Mouse (Mus musculus) midbrain, embryonic 10.5 days (tissue): ENCODE results near the gene Mbnl2. TPM values are rescaled to one million over a fixed set of nuclear protein-coding genes. Genes with fewer than 3 reads are reported as not detected.
A peak's percentile ranks its signal among the peaks of the same experiment; 100 is the strongest.

Source experiments
- DNase-seq: peaks from one replicate; pipeline ENCODE4 v3.0.0-alpha.2; 2017; ENCODE audit warnings: low spot score
- H3K27ac ChIP-seq: fragments of 300-500 bp; sonication (generic); replicated peaks from 2 replicates; pipeline ENCODE4 v1.5.1; 2016; ENCODE audit warnings: mild to moderate bottlenecking
- H3K27me3 ChIP-seq: fragments of 300-500 bp; sonication (generic); 2 replicates; pipeline ENCODE4 v1.6.1; 2016; ENCODE audit warnings: low read depth, mild to moderate bottlenecking; ENCODE audit not compliant: poor library complexity, severe bottlenecking
- H3K36me3 ChIP-seq: fragments of 300-500 bp; sonication (generic); 2 replicates; pipeline ENCODE4 v1.6.1; 2016; ENCODE audit warnings: mild to moderate bottlenecking, moderate library complexity
- H3K4me1 ChIP-seq: fragments of 300-500 bp; sonication (generic); 2 replicates; pipeline ENCODE4 v1.6.1; 2016
- H3K4me3 ChIP-seq: fragments of 300-500 bp; sonication (generic); 2 replicates; pipeline ENCODE4 v1.5.1; 2016; ENCODE audit warnings: mild to moderate bottlenecking, moderate library complexity
- H3K9me3 ChIP-seq: fragments of 300-500 bp; sonication (generic); replicated peaks from 2 replicates; pipeline ENCODE4 v1.6.1; 2016; ENCODE audit warnings: mild to moderate bottlenecking
- WGBS: fragments of 180-500 bp; shearing (Covaris S2); methylation state at CpG from one replicate; pipeline ENCODE4 v1.1.7; 2016; 5-methylcytosine and 5-hydroxymethylcytosine counted together
- polyA plus RNA-seq: library from polyadenylated mRNA; unstranded; fragments of >200 nt; fragmentation: Nextera tagmentation; extraction: Ambion mirVana; gene quantifications from 2 replicates; pipeline ENCODE4 v1.2.1, GENCODE M21; 2016

Mbnl2 gene
- polyA plus RNA-seq, 1 experiment from 2014 or later = 24.0 TPM

DNA sequence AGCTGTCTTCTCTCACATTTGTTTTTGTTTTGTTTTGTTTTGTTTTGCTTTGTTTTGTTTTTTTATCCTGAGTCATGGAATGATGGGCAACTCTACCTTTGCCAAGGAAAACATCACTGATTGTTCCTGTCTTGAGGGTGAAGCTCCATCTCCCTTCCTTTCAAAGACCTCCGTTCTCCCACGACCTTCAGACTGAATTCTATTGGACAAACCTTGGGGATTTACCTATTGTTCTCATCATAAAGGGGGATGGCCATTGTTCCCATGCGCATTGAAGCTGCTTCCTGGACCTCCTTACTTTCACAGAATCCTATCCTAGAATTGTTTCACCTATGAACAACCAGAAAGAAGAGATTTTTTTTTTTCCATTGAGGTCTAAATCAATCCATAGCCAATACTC, 118.7 kb downstream of the Mbnl2 start:
- no peak for DNase-seq
- Histone ChIP-seq H3K27me3 (peaks cover 7% of the 10 kb centered on the region; the same call in 1 of the 2 replicates), H3K36me3 (peaks cover 17% of the 10 kb centered on the region), H3K4me3 (no peak overlapping the region), H3K27ac (no peak overlapping the region), H3K4me1 (peaks cover 11% of the 10 kb centered on the region), H3K9me3 (no peaks in the 10 kb centered on the region)
- 44% methylated on average over 3 of the region's 3 CpGs for WGBS

- H3K9me3 ChIP-seq = no peaks in the 10 kb centered on the region
- WGBS = 86% methylated on average over 3 of the region's 3 CpGs
- peaks cover 6% of the 10 kb centered on the region for H3K4me1 ChIP-seq
- H3K36me3 ChIP-seq = peaks cover 12% of the 10 kb centered on the region
- 0 out of 2 replicates have a peak, but pooled peaks cover 1% of the 10 kb centered on the region for H3K27me3 ChIP-seq
- no peak overlapping the region for H3K27ac ChIP-seq
- no peak for DNase-seq
- no peak overlapping the region for H3K4me3 ChIP-seq
Observed at GRCm38 (mm10) chr14:120394827-120395226, 119.4 kb downstream of the Mbnl2 start.

DNA sequence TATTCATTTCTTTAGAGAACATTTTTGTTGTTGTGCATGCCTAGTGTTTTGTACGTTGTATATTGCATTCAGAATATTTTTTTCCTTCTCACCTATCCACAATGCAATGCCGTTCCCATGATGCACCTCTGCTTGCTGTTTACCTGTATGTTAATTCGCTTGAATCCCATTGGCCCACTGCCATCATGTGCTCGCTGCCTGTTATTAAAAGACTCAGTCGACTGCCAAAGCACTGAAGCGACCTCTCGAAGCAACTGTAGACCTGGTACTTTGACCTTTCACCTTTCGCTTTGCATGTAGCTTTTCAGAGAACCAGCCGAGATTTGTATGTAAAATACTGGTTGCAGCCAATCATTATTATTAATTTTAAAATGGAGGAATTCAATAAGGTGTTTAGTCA, 120.0 kb downstream of the Mbnl2 start:
- no peak overlapping the region for H3K4me3 ChIP-seq
- 90% methylated on average over 9 of the region's 9 CpGs for WGBS
- peaks cover 6% of the 10 kb centered on the region for H3K36me3 ChIP-seq

DNA sequence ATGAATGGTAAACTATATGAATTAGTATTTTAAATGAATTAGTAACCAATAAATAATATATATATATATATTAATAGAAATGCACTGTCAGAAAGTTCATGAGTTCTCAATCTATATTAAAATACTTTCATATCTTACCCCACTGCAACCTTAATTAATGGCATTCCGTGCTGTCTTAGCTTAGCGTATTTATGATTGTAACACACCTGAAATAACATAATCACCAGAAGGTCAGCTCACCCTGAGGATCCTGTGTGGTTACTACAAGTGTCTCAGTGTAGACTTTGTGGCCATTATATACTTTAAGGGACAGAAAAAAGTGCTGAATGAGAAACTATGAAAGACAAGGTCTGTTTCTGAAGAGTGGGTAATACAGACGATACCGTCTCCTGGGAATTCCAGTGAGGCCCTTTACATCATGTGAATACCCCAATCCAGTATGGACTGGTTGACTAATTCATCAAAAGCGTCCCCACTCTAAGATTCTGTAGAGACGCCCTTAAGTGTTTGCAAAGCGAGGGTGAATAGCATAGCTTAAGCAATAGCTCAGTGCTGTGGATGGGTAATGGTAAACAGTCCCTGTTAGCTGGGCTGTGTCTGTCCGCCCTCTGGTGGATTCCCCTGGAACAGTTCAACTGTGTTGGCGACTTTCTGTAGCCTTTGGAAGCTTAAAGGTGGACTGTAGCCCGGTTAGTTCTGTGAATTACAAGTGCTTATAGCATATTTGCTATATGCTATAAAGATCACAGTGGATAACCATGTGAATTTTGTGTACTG, 122.6 kb downstream of the Mbnl2 start:
- no peaks in the 10 kb centered on the region for H3K9me3 ChIP-seq
- H3K4me1 ChIP-seq = no peaks in the 10 kb centered on the region
- 53% methylated on average over 10 of the region's 10 CpGs for WGBS
- peaks cover 8% of the 10 kb centered on the region for H3K36me3 ChIP-seq
- peak; percentile 69 for DNase-seq
- H3K27me3 ChIP-seq = no peaks in the 10 kb centered on the region
- no peak overlapping the region for H3K27ac ChIP-seq
- H3K4me3 ChIP-seq = no peak overlapping the region

More for the DNA sequence above, 120.0 kb downstream of the Mbnl2 start:
- Histone ChIP-seq H3K4me1 (peaks cover 6% of the 10 kb centered on the region), H3K9me3 (no peaks in the 10 kb centered on the region), H3K27me3 (no peaks in the 10 kb centered on the region), H3K27ac (no peak overlapping the region)
- no peak for DNase-seq

DNA sequence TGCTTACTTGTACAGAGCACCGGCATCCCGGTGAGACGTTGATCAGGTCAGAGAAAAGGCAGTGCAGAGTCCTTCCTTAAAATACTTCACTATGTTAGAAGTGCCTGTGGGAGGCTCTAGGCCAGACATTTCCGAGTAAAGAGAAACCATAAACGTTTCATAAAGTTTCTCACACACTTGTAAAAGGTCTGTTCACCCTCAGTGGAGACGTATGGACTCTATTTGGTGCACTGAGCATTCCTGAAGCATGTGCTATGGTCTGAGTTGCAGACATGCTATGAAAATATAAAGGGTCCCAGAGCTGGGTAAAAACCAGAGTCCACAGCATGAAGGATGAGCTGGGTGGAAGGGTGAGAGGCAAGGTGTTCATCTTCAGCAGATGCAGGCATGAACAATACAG, 124.1 kb downstream of the Mbnl2 start:
- Histone ChIP-seq H3K4me1 (no peaks in the 10 kb centered on the region), H3K36me3 (peaks cover 8% of the 10 kb centered on the region), H3K4me3 (no peak overlapping the region), H3K27me3 (no peaks in the 10 kb centered on the region), H3K27ac (no peak overlapping the region), H3K9me3 (no peaks in the 10 kb centered on the region)
- no peak for DNase-seq
- 91% methylated on average over 6 of the region's 6 CpGs for WGBS

- Histone ChIP-seq H3K4me3 (no peak overlapping the region), H3K4me1 (no peaks in the 10 kb centered on the region), H3K27ac (no peak overlapping the region), H3K9me3 (no peaks in the 10 kb centered on the region), H3K36me3 (peaks cover 8% of the 10 kb centered on the region), H3K27me3 (no peaks in the 10 kb centered on the region)
- 92% methylated on average over 15 of the region's 15 CpGs for WGBS
- no peak for DNase-seq
Observed at GRCm38 (mm10) chr14:120401158-120401557, 125.7 kb downstream of the Mbnl2 start.

GRCm38 (mm10) chr14:120402715-120403114, 127.2 kb downstream of the Mbnl2 start:
- 94% methylated on average over 9 of the region's 9 CpGs for WGBS
- Histone ChIP-seq H3K27me3 (no peaks in the 10 kb centered on the region), H3K36me3 (peaks cover 4% of the 10 kb centered on the region), H3K4me3 (no peak overlapping the region), H3K4me1 (no peaks in the 10 kb centered on the region), H3K9me3 (no peaks in the 10 kb centered on the region), H3K27ac (no peak overlapping the region)
- no peak for DNase-seq

- H3K4me3 ChIP-seq = no peak overlapping the region
- no peaks in the 10 kb centered on the region for H3K4me1 ChIP-seq
- no peaks in the 10 kb centered on the region for H3K27me3 ChIP-seq
- 96% methylated on average over 7 of the region's 7 CpGs for WGBS
- no peak overlapping the region for H3K27ac ChIP-seq
- no peak for DNase-seq
- no peaks in the 10 kb centered on the region for H3K9me3 ChIP-seq
- H3K36me3 ChIP-seq = peaks cover 4% of the 10 kb centered on the region
Observed at GRCm38 (mm10) chr14:120404364-120404763, 128.9 kb downstream of the Mbnl2 start.

DNA sequence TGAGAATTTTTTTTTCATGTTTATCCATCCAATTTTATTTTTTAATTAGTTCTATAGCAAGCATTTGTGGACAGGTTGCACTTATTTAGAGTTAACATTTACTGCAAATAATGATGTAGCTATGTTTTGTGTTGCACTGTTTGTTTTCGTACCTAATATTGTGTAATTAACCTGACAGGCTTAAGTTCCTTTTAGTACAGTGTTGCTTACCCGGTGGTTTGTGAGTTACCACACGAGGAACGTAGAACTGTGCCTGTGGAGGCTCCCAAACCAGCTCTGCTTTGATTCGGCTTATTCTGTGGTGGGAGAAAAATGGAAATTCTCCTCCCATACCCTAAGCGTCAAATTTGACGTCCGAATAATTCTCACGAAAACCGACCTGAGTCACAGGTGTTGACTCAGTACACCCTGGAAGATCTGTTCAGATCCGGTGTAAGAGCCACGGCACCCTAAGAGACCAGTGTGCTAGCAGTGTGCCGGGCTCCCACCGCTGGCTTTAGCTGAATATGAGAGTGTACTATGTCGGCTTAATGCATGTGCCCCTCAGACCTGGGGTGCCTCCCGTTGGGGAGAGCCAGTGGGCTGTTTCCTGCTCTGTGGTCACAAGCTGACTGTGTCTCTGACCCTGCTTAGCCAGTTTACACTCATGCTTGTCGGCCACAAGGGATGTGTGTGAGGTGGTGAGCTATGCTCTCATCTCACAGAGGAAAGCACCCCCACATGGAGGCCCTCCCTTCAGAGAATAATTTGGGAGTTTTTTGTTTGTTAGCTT, 129.5 kb downstream of the Mbnl2 start:
- DNase-seq = no peak
- WGBS = 87% methylated on average over 17 of the region's 17 CpGs
- Histone ChIP-seq H3K36me3 (peaks cover 4% of the 10 kb centered on the region), H3K9me3 (no peaks in the 10 kb centered on the region), H3K27ac (no peak overlapping the region), H3K4me1 (no peaks in the 10 kb centered on the region), H3K4me3 (no peak overlapping the region), H3K27me3 (no peaks in the 10 kb centered on the region)

GRCm38 (mm10) chr14:120405597-120405996, 130.1 kb downstream of the Mbnl2 start:
- peaks cover 4% of the 10 kb centered on the region for H3K36me3 ChIP-seq
- no peak for DNase-seq
- H3K4me3 ChIP-seq = no peak overlapping the region
- no peak overlapping the region for H3K27ac ChIP-seq
- no peaks in the 10 kb centered on the region for H3K4me1 ChIP-seq
- WGBS = 87% methylated on average over 3 of the region's 3 CpGs
- no peaks in the 10 kb centered on the region for H3K9me3 ChIP-seq
- H3K27me3 ChIP-seq = no peaks in the 10 kb centered on the region

DNA sequence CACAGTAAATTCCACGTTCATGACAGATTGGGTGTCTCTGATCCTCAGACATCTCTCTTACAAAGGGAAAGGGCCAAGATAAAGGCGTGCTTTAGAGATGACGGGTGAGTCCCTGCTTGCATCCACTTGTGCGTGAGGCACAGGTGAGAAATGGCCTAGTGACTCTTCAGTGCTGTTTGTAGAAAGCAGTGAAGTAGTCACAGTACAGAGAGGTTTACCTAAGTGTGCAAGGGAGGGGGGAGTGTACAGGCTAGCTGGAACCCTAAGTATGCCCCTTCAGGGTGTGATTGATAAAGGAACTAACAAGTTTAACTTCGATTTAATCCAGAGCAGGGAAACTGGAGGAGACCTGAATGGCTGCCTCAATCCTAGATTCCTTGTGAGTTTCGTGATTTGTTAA, 130.8 kb downstream of the Mbnl2 start:
- Histone ChIP-seq H3K9me3 (no peaks in the 10 kb centered on the region), H3K36me3 (peaks cover 4% of the 10 kb centered on the region; the same call in 1 of the 2 replicates), H3K27me3 (no peaks in the 10 kb centered on the region), H3K4me3 (no peak overlapping the region), H3K4me1 (no peaks in the 10 kb centered on the region), H3K27ac (no peak overlapping the region)
- DNase-seq = no peak
- WGBS = 91% methylated on average over 6 of the region's 6 CpGs

- Histone ChIP-seq H3K36me3 (peaks cover 4% of the 10 kb centered on the region; the same call in 1 of the 2 replicates), H3K9me3 (no peaks in the 10 kb centered on the region), H3K27ac (no peak overlapping the region), H3K4me3 (no peak overlapping the region), H3K27me3 (no peaks in the 10 kb centered on the region), H3K4me1 (no peaks in the 10 kb centered on the region)
- no peak for DNase-seq
- WGBS = 89% methylated on average over 8 of the region's 8 CpGs
Observed at GRCm38 (mm10) chr14:120406820-120407219, 131.4 kb downstream of the Mbnl2 start.

DNA sequence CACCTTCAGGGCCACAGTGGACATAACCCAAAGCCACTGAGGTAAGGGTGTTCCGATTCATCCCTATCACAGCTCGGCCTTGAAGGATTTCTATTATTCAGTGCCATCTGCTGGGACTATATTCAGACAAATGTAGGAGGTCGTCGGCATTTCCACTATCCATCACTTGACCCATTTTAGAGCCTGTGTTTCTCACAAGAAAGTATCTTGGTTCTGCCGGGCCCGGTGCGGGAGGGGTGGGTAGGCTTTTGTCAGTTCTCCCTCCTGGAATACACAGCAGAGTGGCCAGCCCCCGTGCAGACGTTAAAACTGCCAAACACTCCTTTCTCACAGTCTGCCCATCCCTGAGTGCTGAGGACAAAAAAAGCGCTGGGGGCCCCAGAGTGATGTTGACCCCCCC, 134.4 kb downstream of the Mbnl2 start:
- Histone ChIP-seq H3K27me3 (no peaks in the 10 kb centered on the region), H3K9me3 (no peaks in the 10 kb centered on the region), H3K36me3 (no peaks in the 10 kb centered on the region), H3K27ac (no peak overlapping the region), H3K4me3 (no peak overlapping the region), H3K4me1 (no peaks in the 10 kb centered on the region)
- DNase-seq = no peak
- WGBS = 96% methylated on average over 10 of the region's 10 CpGs
